Mouse (Mus musculus) stomach, embryonic 16.5 days (tissue): ENCODE data around the gene Gm27029. TPM values are rescaled to one million over a fixed set of nuclear protein-coding genes. Genes with fewer than 3 reads are reported as not detected.
"Not testable (repeated sequence)": the region's sequence is repeated elsewhere in the genome, so short reads cannot be mapped to it uniquely, and the experiment has no call there.

Source experiments
- ATAC-seq: fragments of 200-750 bp; cut with Nextera tagmentation; 2 replicates; pipeline ENCODE4 v1.8.0; 2017; ENCODE audit warnings: moderate number of reproducible peaks, moderate TSS enrichment; ENCODE audit not compliant: insufficient read depth, low FRiP score
- H3K27ac ChIP-seq: fragments of 300-500 bp; sonication (generic); 2 replicates; pipeline ENCODE4 v1.5.1; 2014; ENCODE audit warnings: low read length
- H3K27me3 ChIP-seq: fragments of 300-500 bp; sonication (generic); 2 replicates; pipeline ENCODE4 v1.6.1; 2014; ENCODE audit warnings: low read length, control low read depth, mixed read lengths; ENCODE audit not compliant: control insufficient read depth, insufficient read depth
- H3K36me3 ChIP-seq: fragments of 300-500 bp; sonication (generic); 2 replicates; pipeline ENCODE4 v1.6.1; 2014; ENCODE audit warnings: low read length; ENCODE audit not compliant: control insufficient read depth, insufficient read depth
- H3K4me1 ChIP-seq: fragments of 300-500 bp; sonication (generic); 2 replicates; pipeline ENCODE4 v1.6.1; 2014; ENCODE audit warnings: low read length, control low read depth, mixed read lengths; ENCODE audit not compliant: control insufficient read depth, insufficient read depth
- H3K4me2 ChIP-seq: fragments of 300-500 bp; sonication (generic); 2 replicates; pipeline ENCODE4 v1.6.1; 2014; ENCODE audit warnings: low read depth, low read length, mixed read lengths
- H3K4me3 ChIP-seq: fragments of 300-500 bp; sonication (generic); replicated peaks from 2 replicates; pipeline ENCODE4 v1.5.1; 2014; ENCODE audit warnings: mild to moderate bottlenecking, low read length
- H3K9ac ChIP-seq: fragments of 300-500 bp; sonication (generic); 2 replicates; pipeline ENCODE4 v1.6.1; 2014; ENCODE audit warnings: low read length
- H3K9me3 ChIP-seq: fragments of 300-500 bp; sonication (generic); replicated peaks from 2 replicates; pipeline ENCODE4 v1.6.1; 2016; ENCODE audit warnings: low read length, control low read depth; ENCODE audit not compliant: control insufficient read depth
- WGBS: fragments of 180-500 bp; shearing (Covaris S2); extraction: QIAGEN DNeasy Blood & Tissue Kit; methylation state at CpG from one replicate; pipeline ENCODE4 v1.1.7; 2014; 5-methylcytosine and 5-hydroxymethylcytosine counted together
- polyA plus RNA-seq: library from polyadenylated mRNA; unstranded; fragments of >200 nt; fragmentation: Nextera tagmentation; extraction: Ambion mirVana; gene quantifications from 2 replicates; pipeline ENCODE4 v1.2.1, GENCODE M21; 2015

The Gm27029 gene
- polyA plus RNA-seq, 1 experiment from 2014 or later: 10.8 TPM

DNA sequence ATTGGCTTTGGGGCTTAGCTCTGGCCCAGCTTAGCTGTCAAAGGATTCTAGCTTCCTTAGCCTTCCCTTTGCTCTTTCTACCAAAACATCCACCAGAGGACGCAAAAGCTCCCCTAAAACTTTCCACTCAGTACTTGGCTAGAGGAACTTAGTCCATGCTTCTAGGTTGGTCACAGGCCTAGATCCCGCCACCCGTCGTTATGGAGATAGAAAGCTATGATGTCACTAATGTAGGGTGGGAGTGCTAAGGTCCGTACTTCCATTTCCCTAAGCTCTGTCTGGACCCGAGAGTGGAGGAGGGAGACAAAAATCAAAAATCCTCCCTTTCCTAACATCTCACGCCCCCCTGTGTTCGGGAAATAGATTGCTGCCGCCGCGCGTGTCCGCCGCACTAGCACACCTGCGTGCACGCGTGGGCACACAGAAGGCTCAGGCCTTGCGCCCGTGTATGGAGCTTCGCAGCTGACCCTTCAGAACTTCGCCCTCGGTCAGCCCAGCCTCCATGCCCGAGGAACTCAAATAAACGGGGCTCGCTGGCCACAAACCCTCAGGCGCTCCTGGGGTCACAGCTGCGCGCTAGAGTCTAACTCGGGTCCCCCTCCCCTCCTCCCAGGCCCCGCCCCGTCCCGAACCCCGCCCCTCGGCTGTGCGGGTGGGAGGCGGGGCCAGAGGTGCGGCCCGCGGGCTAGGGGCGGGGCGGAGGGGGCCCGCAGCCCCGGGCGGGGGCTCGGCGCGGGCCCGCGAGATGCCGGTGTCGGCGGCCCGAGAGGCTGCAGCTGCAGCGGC lies 43.1 kb upstream of the Gm27029 start:
- H3K27ac ChIP-seq: peak overlapping the region; percentile 64
- H3K4me1 ChIP-seq: peaks cover 26% of the 10 kb centered on the region
- peak overlapping the region; percentile 97 for H3K4me2 ChIP-seq
- no peaks in the 10 kb centered on the region for H3K27me3 ChIP-seq
- H3K9me3 ChIP-seq: no peaks in the 10 kb centered on the region
- peak overlapping the region; percentile 80 for H3K9ac ChIP-seq
- WGBS: under 1% methylated on average over 52 of the region's 54 CpGs
- peak overlapping the region; percentile 80 for H3K4me3 ChIP-seq
- ATAC-seq: peak; percentile 84
- no peaks in the 10 kb centered on the region for H3K36me3 ChIP-seq

- not testable (repeated sequence) for H3K27ac ChIP-seq, H3K9ac ChIP-seq, H3K9me3 ChIP-seq, ATAC-seq, H3K36me3 ChIP-seq, H3K27me3 ChIP-seq
- Histone ChIP-seq H3K4me1 (peaks cover 31% of the 10 kb centered on the region), H3K4me2 (peak overlapping the region; percentile 92), H3K4me3 (peak overlapping the region; percentile 87)
- 63% methylated on average over 5 of the region's 5 CpGs for WGBS
These were observed 42.0 kb upstream of the Gm27029 start for GRCm38 (mm10) chr11:101466552-101466950.

DNA sequence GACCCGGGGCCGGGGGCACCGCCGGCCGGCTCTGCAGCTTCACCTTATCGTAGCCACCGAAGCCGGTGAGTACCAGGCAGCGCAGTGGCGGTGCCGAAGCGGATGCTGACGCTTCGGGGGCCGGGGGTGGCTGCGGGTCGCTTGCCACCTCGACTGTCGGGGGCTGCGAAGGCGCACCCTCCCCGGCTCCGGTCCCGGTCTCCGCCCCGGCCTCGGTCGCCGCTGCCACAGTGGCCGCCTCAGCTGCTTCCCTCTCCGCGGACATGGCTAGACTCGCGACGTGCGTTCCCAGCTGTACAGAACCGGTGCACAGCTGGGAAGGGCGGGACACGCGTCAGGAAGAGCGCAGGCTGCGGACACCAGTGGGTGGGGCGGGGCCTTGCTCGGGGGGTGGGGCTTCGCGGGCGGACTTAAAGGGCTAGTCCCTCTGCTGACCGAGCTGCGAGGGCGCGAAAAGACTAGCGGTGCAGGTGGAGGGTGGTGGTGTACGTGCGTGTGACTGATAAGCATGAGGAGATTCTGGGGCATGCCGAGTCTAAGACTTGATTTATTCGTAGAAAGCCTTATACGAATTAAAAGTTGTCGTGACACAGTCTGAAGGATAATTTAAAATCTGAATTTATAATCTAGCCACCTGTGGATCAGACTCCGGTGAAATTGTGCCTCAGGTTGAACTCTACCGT lies 41.4 kb upstream of the Gm27029 start, which contains the start of gene Vat1:
Gene Vat1 (minus strand): TSS at position 362 of the 683 bp plus-strand sequence.
- WGBS: 1% methylated on average over 55 of the region's 60 CpGs
- no peaks in the 10 kb centered on the region for H3K9me3 ChIP-seq
- no peaks in the 10 kb centered on the region for H3K27me3 ChIP-seq
- H3K36me3 ChIP-seq: 0 out of 2 replicates have a peak, but pooled peaks cover 7% of the 10 kb centered on the region
- peak within 1 kb of the TSS; percentile 87 for H3K9ac ChIP-seq
- peak within 1 kb of the TSS; percentile 97 for H3K4me2 ChIP-seq
- H3K4me1 ChIP-seq: peaks cover 31% of the 10 kb centered on the region
- peak within 1 kb of the TSS; percentile 87 for H3K4me3 ChIP-seq
- peak within 1 kb of the TSS; percentile 93 for H3K27ac ChIP-seq
- ATAC-seq: peak; percentile 69

DNA sequence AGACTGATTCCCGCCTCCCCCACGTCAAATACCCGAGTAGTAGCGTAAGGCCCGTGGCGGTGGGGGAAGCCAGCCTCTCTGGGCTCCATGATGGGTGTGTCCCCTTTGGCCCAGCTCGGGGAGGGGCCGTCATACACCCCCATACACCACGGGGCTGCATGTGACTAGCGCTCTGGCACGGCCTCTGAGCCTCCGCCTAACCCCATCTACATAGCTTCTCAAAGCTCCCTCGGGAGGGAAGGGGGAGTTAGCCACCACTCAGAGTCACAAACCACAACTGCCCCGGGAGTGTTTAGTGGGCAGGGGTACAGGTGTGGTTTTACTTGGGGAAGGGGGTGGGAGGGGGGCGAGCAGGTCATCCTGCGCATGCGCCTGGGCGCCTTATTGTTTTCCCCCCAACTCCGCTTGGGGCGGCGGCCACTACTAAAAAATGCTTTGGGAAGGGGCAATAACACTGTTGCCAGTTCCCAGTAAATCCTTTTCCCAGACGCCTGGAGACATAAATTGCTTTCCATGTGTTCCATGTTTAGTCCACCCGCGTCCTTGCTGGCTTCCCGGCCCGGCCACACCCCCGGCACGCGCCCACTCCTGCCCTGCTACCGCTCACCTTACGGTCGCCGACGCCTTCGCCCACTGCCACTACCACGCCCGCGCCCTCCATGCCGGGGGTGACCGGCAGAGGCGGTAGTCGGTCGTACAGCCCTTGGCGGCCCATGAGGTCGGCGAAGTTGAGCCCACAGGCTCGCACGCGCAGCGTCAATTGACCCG lies 40.7 kb upstream of the Gm27029 start:
- peak overlapping the region; percentile 87 for H3K4me3 ChIP-seq
- H3K36me3 ChIP-seq: 0 out of 2 replicates have a peak, but pooled peaks cover 7% of the 10 kb centered on the region
- WGBS: under 1% methylated on average over 51 of the region's 51 CpGs
- H3K4me2 ChIP-seq: peak overlapping the region; percentile 92
- H3K27me3 ChIP-seq: no peaks in the 10 kb centered on the region
- H3K27ac ChIP-seq: peak overlapping the region; percentile 93
- H3K9ac ChIP-seq: peak overlapping the region; percentile 87
- ATAC-seq: peak; percentile 54; the same call in 1 of the 2 replicates
- H3K9me3 ChIP-seq: no peaks in the 10 kb centered on the region
- peaks cover 31% of the 10 kb centered on the region for H3K4me1 ChIP-seq

DNA sequence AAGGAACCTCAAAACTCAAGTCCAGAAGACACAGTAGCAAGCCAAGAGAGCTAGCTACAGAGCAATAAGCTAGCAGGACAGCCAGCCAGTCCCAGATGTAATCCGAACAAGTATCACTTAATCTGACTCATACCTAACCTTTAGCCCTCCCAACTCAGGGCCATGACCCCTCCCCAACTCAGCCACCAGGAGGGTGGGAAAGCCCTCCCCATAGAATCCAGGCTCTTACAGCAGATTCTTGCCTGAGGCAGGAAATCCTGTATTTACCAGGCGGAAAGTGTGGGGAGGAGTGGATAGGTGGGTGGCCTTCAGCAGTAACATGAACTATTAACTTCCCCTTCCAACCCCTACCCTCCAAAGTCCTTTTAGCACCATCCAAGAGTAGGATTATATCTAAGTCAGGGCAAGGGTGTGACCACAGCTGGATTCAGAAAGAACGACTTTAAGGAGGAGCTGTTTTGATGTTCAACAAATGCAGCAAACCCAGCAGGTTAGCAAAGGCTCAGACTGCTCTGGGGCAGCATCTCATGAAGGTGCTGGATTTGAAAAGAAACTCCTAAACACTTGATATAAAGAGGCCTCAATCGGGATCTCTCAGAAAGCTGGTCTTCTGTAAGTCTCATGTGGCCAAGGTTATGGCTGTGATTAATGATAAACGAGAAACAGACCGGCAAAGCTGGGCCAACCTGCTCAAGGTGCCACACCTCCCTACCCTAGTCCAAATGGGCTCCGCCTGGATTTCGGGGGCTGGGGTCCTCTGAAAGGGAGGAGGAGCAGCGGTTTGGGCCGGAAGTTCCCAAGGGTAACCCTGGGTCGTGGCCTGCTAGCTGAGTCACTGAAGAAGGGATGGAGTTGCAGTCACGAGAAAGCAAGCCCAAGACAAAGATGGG lies 39.9 kb upstream of the Gm27029 start, which contains the start of gene Rnd2:
Gene Rnd2 (plus strand): TSS at position 789 of the 890 bp plus-strand sequence.
- Histone ChIP-seq H3K9me3 (no peaks in the 10 kb centered on the region), H3K4me3 (peak within 1 kb of the TSS; percentile 87), H3K36me3 (0 out of 2 replicates have a peak, but pooled peaks cover 7% of the 10 kb centered on the region), H3K27ac (peak within 1 kb of the TSS; percentile 93), H3K4me1 (peaks cover 35% of the 10 kb centered on the region), H3K4me2 (peak within 1 kb of the TSS; percentile 92), H3K9ac (peak within 1 kb of the TSS; percentile 87), H3K27me3 (no peaks in the 10 kb centered on the region)
- WGBS: 8% methylated on average over 12 of the region's 12 CpGs
- peak; percentile 3; the same call in 1 of the 2 replicates for ATAC-seq

DNA sequence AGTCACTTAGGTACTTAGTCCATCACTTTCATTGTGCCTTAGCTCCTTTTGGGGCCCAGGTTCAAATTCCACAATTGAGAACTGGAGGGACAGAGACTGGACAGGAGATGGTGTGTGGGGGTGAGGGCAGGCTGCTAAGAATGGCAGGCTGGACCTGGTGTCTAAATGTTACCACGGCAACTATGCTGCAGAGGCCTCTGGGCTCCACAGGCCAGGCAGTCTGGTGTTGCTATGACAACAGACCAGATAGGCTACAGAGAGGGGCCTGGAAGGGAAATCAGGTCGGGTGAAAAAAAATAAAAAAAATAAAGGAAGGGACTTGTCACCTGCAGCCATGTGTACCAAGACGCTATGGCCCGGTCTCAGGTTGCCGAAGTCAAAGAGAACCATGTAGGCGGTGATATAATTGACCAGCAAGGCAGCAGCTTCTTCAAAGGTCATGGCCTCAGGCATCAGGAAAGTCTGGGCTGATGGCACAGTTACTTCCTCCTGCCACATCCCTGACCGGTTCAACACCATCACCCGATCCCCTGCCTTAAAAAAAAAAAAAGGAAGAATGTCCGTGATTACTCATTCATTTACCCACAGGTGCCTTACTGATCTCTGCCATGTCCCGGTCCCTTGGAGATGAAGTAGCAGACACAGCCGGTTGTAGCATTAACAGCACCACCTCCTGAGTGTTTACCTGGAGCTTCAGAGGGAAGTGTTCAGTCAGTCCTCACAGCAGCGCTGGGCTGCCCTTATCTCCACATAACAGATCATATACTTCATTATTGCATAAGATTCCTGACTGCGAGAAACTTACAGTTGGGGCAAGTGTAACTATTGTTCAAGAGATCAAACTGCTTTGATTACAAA lies 38.2 kb upstream of the Gm27029 start:
- 0 out of 2 replicates have a peak, but pooled peaks cover 7% of the 10 kb centered on the region for H3K36me3 ChIP-seq
- H3K4me2 ChIP-seq: no peak overlapping the region
- no peak overlapping the region for H3K9ac ChIP-seq
- H3K9me3 ChIP-seq: no peaks in the 10 kb centered on the region
- WGBS: 30% methylated on average over 13 of the region's 13 CpGs
- 0 out of 2 replicates have a peak overlapping the region, but pooled peaks have one; percentile 29 for H3K27ac ChIP-seq
- H3K4me1 ChIP-seq: peaks cover 34% of the 10 kb centered on the region
- ATAC-seq: no peak
- no peaks in the 10 kb centered on the region for H3K27me3 ChIP-seq
- H3K4me3 ChIP-seq: no peak overlapping the region

GRCm38 (mm10) chr11:101462141-101462540 lies 37.5 kb upstream of the Gm27029 start:
- no peaks in the 10 kb centered on the region for H3K27me3 ChIP-seq
- no peak overlapping the region for H3K4me3 ChIP-seq
- no peak for ATAC-seq
- peaks cover 34% of the 10 kb centered on the region for H3K4me1 ChIP-seq
- H3K27ac ChIP-seq: no peak overlapping the region
- 0 out of 2 replicates have a peak, but pooled peaks cover 7% of the 10 kb centered on the region for H3K36me3 ChIP-seq
- no peaks in the 10 kb centered on the region for H3K9me3 ChIP-seq
- no peak overlapping the region for H3K4me2 ChIP-seq
- H3K9ac ChIP-seq: no peak overlapping the region
- WGBS: 82% methylated on average over 14 of the region's 14 CpGs
